Mouse (Mus musculus) forebrain, embryonic 14.5 days (tissue): ENCODE measurements around the gene Cep295nl. TPM values are rescaled to one million over a fixed set of nuclear protein-coding genes. Genes with fewer than 3 reads are reported as not detected.
A peak's percentile ranks its signal among the peaks of the same experiment; 100 is the strongest.
"Not testable (repeated sequence)": the region's sequence is repeated elsewhere in the genome, so short reads cannot be mapped to it uniquely, and the experiment has no call there.

Source experiments
- ATAC-seq: fragments of 200-750 bp; cut with Nextera tagmentation; 2 replicates; pipeline ENCODE4 v1.8.0; 2017; ENCODE audit warnings: mild to moderate bottlenecking, moderate library complexity
- DNase-seq: peaks from one replicate; pipeline ENCODE4 v3.0.0-alpha.2; 2015; ENCODE audit warnings: low spot score
- H3K27ac ChIP-seq: fragments of 300-500 bp; sonication (generic); 2 replicates; pipeline ENCODE4 v1.5.1; 2014; ENCODE audit warnings: low read depth, mild to moderate bottlenecking, control low read depth, low read length, moderate library complexity
- H3K27me3 ChIP-seq: fragments of 300-500 bp; sonication (generic); replicated peaks from 2 replicates; pipeline ENCODE4 v1.6.1; 2014; ENCODE audit warnings: low read length, control low read depth, mixed read lengths; ENCODE audit not compliant: control insufficient read depth, insufficient read depth
- H3K36me3 ChIP-seq: fragments of 300-500 bp; sonication (generic); 2 replicates; pipeline ENCODE4 v1.6.1; 2014; ENCODE audit warnings: low read length, control low read depth; ENCODE audit not compliant: control insufficient read depth, insufficient read depth
- H3K4me1 ChIP-seq: fragments of 300-500 bp; sonication (generic); 2 replicates; pipeline ENCODE4 v1.6.1; 2014; ENCODE audit warnings: antibody characterized with exemption, low read length, control low read depth; ENCODE audit not compliant: control insufficient read depth, insufficient read depth
- H3K4me2 ChIP-seq: fragments of 300-500 bp; sonication (generic); 2 replicates; pipeline ENCODE4 v1.6.1; 2014; ENCODE audit warnings: mild to moderate bottlenecking, control low read depth, low read length
- H3K4me3 ChIP-seq: fragments of 300-500 bp; sonication (generic); 2 replicates; pipeline ENCODE4 v1.5.1; 2014; ENCODE audit warnings: low read depth, low read length, control low read depth
- H3K9ac ChIP-seq: fragments of 300-500 bp; sonication (generic); 2 replicates; pipeline ENCODE4 v1.6.1; 2014; ENCODE audit warnings: mild to moderate bottlenecking, low read length, control low read depth, moderate library complexity
- H3K9me3 ChIP-seq: fragments of 300-500 bp; sonication (generic); replicated peaks from 2 replicates; pipeline ENCODE4 v1.6.1; 2016; ENCODE audit warnings: low read length, control low read depth, mixed read lengths; ENCODE audit not compliant: control insufficient read depth
- WGBS: fragments of 180-500 bp; shearing (Covaris S2); extraction: QIAGEN DNeasy Blood & Tissue Kit; methylation state at CpG from one replicate; pipeline ENCODE4 v1.1.7; 2014; 5-methylcytosine and 5-hydroxymethylcytosine counted together
- polyA plus RNA-seq: library from polyadenylated mRNA; unstranded; fragments of >200 nt; fragmentation: Nextera tagmentation; extraction: Ambion mirVana; gene quantifications from 2 replicates; pipeline ENCODE4 v1.2.1, GENCODE M21; 2014

Cep295nl gene
- polyA plus RNA-seq, 1 experiment from 2014 or later: 0.11 TPM

- H3K36me3 ChIP-seq: peaks cover 18% of the 10 kb centered on the region
- H3K9me3 ChIP-seq: no peaks in the 10 kb centered on the region
- 62% methylated on average over 3 of the region's 3 CpGs for WGBS
- no peak overlapping the region for H3K4me2 ChIP-seq
- H3K4me3 ChIP-seq: no peak overlapping the region
- peak overlapping the region; percentile 10; the same call in 1 of the 2 replicates for H3K9ac ChIP-seq
- H3K27me3 ChIP-seq: no peaks in the 10 kb centered on the region
- no peak for ATAC-seq
- H3K4me1 ChIP-seq: peaks cover 7% of the 10 kb centered on the region; the same call in 1 of the 2 replicates
- H3K27ac ChIP-seq: no peak overlapping the region
- DNase-seq: no peak
These were observed 19.7 kb downstream of the Cep295nl start for GRCm38 (mm10) chr11:118322647-118323046.

GRCm38 (mm10) chr11:118321971-118322370 is 20.3 kb downstream of the Cep295nl start:
- H3K4me1 ChIP-seq: peaks cover under 1% of the 10 kb centered on the region; the same call in 1 of the 2 replicates
- DNase-seq (no peak), ATAC-seq (no peak)
- WGBS: 78% methylated on average over 4 of the region's 4 CpGs
- H3K9ac ChIP-seq: no peak overlapping the region
- no peaks in the 10 kb centered on the region for H3K27me3 ChIP-seq
- H3K27ac ChIP-seq: no peak overlapping the region
- H3K36me3 ChIP-seq: peaks cover 21% of the 10 kb centered on the region
- H3K4me3 ChIP-seq: no peak overlapping the region
- no peak overlapping the region for H3K4me2 ChIP-seq
- H3K9me3 ChIP-seq: no peaks in the 10 kb centered on the region

GRCm38 (mm10) chr11:118321500-118321899 is 20.8 kb downstream of the Cep295nl start:
- H3K27ac ChIP-seq: no peak overlapping the region
- no peaks in the 10 kb centered on the region for H3K27me3 ChIP-seq
- H3K36me3 ChIP-seq: peaks cover 22% of the 10 kb centered on the region
- no peak overlapping the region for H3K4me2 ChIP-seq
- H3K4me1 ChIP-seq: no peaks in the 10 kb centered on the region
- H3K9ac ChIP-seq: no peak overlapping the region
- 80% methylated on average over 7 of the region's 7 CpGs for WGBS
- no peaks in the 10 kb centered on the region for H3K9me3 ChIP-seq
- ATAC-seq: no peak
- no peak overlapping the region for H3K4me3 ChIP-seq
- DNase-seq: no peak

- Histone ChIP-seq H3K9ac (no peak overlapping the region), H3K36me3 (peaks cover 31% of the 10 kb centered on the region), H3K4me1 (no peaks in the 10 kb centered on the region), H3K27ac (no peak overlapping the region), H3K4me2 (no peak overlapping the region), H3K27me3 (no peaks in the 10 kb centered on the region), H3K4me3 (no peak overlapping the region), H3K9me3 (no peaks in the 10 kb centered on the region)
- no peak for ATAC-seq
- WGBS: 68% methylated on average over 5 of the region's 5 CpGs
- DNase-seq: peak; percentile 19
These were observed 23.6 kb downstream of the Cep295nl start for GRCm38 (mm10) chr11:118318678-118319077.

GRCm38 (mm10) chr11:118317129-118317528 is 25.2 kb downstream of the Cep295nl start:
- no peak for ATAC-seq
- Histone ChIP-seq H3K4me1 (no peaks in the 10 kb centered on the region), H3K9ac (no peak overlapping the region), H3K4me3 (no peak overlapping the region), H3K9me3 (no peaks in the 10 kb centered on the region), H3K4me2 (no peak overlapping the region), H3K36me3 (peaks cover 37% of the 10 kb centered on the region), H3K27me3 (no peaks in the 10 kb centered on the region), H3K27ac (no peak overlapping the region)
- 24% methylated on average over 7 of the region's 7 CpGs for WGBS
- peak; percentile 87 for DNase-seq

- no peak overlapping the region for H3K4me2 ChIP-seq
- ATAC-seq (no peak), DNase-seq (no peak)
- peaks cover 39% of the 10 kb centered on the region for H3K36me3 ChIP-seq
- H3K4me1 ChIP-seq: no peaks in the 10 kb centered on the region
- 87% methylated on average over 8 of the region's 8 CpGs for WGBS
- H3K9ac ChIP-seq: no peak overlapping the region
- no peak overlapping the region for H3K4me3 ChIP-seq
- no peaks in the 10 kb centered on the region for H3K27me3 ChIP-seq
- no peak overlapping the region for H3K27ac ChIP-seq
- H3K9me3 ChIP-seq: no peaks in the 10 kb centered on the region
These were observed 26.0 kb downstream of the Cep295nl start for GRCm38 (mm10) chr11:118316231-118316806.

- no peak overlapping the region for H3K4me3 ChIP-seq
- H3K9ac ChIP-seq: no peak overlapping the region
- no peaks in the 10 kb centered on the region; the same call in 1 of the 2 replicates for H3K9me3 ChIP-seq
- H3K4me1 ChIP-seq: no peaks in the 10 kb centered on the region
- ATAC-seq: no peak
- peaks cover 45% of the 10 kb centered on the region for H3K36me3 ChIP-seq
- no peak overlapping the region for H3K4me2 ChIP-seq
- DNase-seq: no peak
- H3K27me3 ChIP-seq: no peaks in the 10 kb centered on the region
- no peak overlapping the region for H3K27ac ChIP-seq
- 89% methylated on average over 6 of the region's 6 CpGs for WGBS
These were observed 30.1 kb downstream of the Cep295nl start for GRCm38 (mm10) chr11:118312132-118312723.

GRCm38 (mm10) chr11:118307962-118308361 is 34.3 kb downstream of the Cep295nl start:
- H3K4me2 ChIP-seq, DNase-seq, H3K9ac ChIP-seq, H3K4me3 ChIP-seq, H3K27ac ChIP-seq, H3K27me3 ChIP-seq, H3K9me3 ChIP-seq, ATAC-seq, H3K4me1 ChIP-seq: not testable (repeated sequence)
- peaks cover 37% of the 10 kb centered on the region for H3K36me3 ChIP-seq
- 81% methylated on average over 2 of the region's 2 CpGs for WGBS

GRCm38 (mm10) chr11:118303959-118304358 is 38.3 kb downstream of the Cep295nl start:
- WGBS: 91% methylated on average over 4 of the region's 4 CpGs
- not testable (repeated sequence) for H3K9ac ChIP-seq, H3K4me3 ChIP-seq, DNase-seq, H3K4me2 ChIP-seq, H3K27me3 ChIP-seq, H3K4me1 ChIP-seq, H3K9me3 ChIP-seq, ATAC-seq, H3K27ac ChIP-seq
- H3K36me3 ChIP-seq: peaks cover 20% of the 10 kb centered on the region
